Mouse (Mus musculus) gonadal fat pad, adult 2 months (tissue): ENCODE data around the gene Nup88. TPM values are rescaled to one million over a fixed set of nuclear protein-coding genes. Genes with fewer than 3 reads are reported as not detected.
"Not testable (repeated sequence)": the region's sequence is repeated elsewhere in the genome, so short reads cannot be mapped to it uniquely, and the experiment has no call there.

Experiments used
- DNase-seq: peaks from one replicate; pipeline ENCODE4 v3.0.0-alpha.2; 2012; ENCODE audit warnings: low read depth
- polyA plus RNA-seq: library from polyadenylated mRNA; depleted of rRNA; stranded (reverse); fragments of >200 nt; gene quantifications from 2 replicates; pipeline ENCODE4 v1.2.3, GENCODE M21; 2012

The Nup88 gene
- polyA plus RNA-seq, 1 experiment = 41.3 TPM

DNA sequence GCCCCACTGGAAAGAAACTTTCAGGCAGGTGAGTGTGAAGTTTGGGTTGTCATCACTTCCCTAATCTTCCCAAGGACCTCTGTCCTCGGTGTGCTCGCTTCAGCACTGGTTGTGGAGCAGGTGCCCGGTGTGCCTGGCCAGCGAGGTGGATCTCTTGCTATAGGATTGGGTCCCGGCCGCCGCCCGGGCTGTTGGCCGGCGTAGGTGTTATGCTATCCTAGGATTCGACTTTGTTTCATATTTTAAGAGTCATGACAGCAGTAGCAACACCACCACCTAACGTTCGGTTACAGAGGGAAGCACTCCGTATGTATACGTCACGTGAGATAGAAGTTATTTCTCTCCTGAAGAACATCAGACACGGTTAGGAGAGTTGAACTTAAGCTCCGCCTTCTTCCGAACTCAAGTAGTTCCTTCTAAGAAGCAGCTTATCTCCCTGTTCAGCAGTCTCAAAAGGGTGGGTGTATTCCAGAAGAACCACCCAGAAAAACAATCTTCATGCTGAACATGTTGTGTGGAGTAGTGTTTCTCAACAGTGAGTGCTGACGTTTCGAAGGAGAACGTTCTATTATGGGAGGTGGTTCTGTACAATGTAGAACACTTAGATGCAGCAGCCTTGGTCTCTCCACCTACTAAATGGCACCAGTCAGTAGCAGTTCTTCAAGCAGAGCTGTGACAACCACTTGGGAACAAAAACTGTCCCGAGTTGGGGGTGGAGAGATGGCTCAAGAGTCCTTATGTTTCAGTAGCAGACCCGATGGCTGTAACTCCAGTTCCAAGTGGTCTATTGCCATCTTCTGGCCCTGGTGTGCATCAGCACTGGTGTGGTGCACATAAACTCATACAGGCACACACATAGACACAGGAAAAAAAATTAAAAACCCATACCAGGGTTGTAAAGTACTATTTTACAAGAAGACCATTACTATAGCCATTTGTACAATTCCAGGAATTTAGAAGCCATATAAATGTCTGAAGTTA lies 1.1 kb upstream of the Nup88 start:
- no peak for DNase-seq

DNA sequence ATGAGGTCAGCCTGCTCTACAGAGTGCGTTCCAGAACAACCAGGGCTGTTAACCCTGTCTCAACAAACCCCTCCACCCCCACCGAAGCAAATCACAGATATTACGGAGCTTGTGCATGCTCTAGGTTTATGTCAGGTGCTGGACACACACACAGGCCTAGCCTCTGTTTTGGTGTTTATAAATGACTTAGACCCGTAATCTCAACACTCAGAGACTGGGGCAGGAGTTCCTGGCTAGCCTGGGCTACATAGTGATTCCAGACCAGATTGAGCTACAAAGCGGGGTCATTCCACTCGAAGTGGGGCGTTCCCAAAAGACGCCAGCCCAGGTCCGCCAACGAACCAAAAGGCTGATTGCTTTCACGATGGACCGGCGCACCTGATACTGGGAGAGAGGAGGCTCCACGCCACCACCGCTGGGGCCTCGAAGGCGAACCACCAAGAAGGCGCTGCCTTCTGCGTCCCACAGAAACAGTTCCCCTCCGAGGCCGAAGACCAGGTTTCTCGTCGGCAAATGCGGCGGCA lies 440 bp downstream of the Nup88 start:
- no peak for DNase-seq

DNA sequence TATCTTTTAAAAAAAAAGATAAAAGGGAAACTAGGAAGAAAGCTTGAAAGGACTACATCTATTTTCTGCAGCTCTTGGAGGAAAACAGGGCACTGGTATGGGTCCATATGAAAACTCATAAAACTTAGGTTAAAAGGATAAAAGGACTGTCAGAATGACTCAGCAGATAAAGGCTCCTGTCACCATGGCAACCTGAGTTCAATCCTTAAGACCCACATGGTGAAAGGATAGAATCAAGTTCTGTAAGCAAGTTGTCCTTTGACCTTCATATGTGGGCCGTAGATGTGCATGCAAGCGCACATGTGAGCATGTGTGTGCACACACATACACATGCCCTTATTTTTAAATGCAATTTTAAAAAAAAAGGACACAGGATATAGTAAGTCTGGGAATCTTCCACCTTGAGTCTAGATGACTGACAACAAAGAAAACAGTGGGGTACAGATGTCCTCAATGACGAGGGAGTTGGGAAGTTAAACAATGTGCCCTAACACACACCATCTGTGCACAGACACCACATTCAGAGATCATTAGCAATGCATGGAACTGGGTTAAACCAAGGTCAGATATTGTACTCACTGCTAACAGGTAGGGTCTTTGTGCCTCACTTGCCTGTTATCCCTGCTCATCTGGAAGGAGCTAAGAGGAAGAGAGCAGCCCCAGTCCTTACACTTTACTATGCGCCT lies 5.4 kb downstream of the Nup88 start:
- DNase-seq = no peak

DNA sequence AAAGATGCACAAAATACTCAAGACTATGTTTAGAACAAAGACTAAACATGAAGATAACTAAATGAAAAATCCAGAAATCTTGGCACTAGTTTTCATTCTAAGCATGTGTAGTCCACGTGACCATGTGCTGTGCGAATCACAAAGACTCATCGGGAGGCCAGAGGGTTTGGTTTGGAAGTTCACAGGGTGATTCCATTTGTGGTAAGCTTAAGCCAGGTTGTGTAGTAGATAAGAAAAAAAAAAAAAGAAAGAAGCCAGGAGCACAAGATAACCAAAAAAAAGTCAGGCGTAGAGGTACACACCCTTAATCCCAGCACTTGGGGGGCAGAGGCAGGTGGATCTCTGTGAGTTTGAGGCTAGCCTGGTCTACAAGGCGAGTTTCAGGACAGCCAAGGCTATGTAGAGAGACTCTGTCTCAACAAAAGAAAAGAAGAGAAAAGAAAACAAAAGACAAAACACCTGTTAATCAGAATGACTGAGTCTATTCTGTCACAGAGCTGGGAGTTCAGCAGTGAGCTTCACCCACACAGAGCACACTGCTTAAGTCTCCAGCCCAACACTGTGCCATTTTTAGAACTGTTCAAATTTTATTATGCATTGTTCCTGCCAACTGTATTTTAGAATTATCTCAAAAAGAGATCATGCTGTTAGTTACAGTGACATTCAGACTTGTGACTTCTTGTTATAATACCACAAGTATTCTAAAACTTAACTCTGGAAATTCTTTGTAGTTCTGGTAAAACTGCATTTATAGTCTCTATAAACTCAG lies 8.8 kb downstream of the Nup88 start:
- no peak for DNase-seq

DNA sequence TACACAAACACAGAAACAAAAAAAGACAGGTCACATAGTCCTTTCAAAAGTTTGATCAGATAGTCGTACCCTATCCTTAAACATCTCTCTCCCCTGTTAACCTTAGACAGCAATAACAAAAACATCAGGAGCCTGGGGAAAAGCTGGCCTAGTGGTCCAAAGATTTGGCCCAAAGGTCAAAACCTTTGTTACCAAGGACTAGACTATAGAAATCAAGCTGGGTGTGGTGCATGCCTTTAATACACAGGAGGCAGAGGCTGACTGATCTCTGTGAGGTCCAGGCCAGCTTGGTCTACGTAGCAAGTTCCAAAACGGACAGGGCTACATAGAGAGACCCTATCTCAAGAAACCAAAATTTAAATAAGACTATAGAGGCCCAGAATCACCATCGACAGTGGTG lies 15.1 kb downstream of the Nup88 start:
- DNase-seq = no peak

DNA sequence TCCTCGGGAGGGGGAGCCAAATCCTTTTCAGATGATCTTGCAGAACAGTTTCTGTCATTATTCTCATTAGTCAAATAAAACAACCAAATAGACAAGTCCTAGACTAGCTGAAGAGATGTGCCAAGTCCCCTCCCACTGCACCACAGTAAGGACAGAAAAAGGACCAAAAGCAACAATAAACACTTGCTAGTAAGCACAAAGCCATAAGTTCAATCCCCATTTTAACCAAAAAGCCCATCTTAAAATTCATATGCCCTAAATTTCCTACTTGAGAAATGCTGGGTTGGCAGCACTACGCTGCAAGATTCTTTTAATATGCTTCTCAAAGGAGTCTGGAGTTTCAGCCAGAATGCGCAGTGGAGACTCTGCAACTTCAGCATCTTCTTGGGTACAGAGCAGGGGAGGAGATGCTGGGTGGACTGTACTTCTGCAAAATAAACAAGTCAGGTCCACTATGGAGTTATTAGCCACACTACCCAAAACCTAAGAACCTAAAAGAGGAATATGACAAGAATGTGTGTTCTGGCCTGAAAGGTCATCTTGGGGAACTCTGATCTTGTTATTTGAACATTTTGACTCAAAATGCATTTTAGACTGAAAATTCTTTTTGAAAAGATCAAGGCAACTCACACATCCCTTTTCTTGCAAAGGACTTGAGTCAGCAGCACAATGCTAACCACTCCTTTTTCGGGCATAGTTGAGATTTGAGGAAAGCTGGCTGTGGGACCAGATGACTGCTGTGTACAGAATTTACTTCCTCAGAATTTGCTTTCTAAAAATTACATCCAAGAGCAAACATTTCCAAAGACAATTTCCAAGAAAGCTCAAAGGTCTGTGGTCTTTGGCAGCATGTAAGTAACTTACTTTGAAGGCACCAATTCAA lies 24.6 kb downstream of the Nup88 start:
- no peak for DNase-seq

DNA sequence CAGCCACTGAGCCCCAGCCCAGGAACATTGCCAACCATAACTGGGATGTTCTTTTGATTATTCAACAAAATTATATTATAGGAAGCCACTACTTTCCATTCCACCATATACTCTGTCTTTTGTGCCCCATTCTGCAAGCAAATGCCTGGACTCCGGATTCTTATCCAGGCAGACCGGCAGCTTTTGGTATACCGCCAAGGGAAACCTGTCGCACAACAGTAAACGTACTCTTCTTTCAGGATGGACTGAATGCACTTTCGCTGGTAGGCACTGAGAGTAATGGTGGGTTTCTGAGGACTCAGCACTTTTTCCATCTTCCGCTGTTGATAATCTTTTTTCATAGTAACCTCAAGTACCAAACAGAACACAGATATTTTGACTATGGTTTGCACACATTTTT lies 26.1 kb downstream of the Nup88 start:
- no peak for DNase-seq

DNA sequence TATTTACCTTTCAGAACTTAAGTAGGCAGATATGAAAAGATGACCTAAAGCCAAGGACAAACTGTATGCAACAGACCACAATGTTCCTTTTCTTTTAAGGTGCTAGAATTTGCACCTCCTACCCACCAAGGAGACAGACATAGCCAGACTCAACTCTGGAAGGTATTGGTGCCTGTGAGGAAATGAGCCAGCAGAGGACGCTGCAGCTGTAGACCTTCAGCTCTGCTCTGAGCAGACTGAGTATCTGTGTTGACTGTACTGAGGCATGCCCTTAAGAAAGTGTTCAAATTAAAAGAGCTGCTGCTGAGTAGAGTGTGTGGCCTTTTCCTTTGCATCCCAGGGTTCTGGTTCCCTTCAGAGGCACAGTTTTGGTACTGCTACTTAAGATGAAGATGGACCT lies 27.2 kb downstream of the Nup88 start:
- no peak for DNase-seq

DNA sequence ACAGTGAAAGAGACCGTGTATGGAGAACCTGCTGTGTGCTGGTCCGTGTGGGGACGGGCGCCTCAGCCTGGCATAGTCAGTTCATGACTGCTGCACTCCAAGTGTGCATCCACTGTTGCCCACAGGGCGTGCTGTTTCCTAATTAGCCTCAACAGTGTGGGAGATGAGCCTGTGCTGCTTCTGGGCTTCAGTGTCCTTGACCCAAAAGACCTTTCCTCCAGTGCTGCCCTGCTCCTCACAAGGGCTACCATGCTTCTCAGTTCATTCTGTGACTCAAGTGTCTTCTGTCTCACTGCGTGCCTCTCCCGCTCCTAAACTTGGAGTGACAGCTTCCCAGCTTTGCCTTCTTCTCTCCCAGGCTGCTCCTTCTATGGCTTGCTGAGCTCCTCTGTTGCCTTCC lies 34.5 kb downstream of the Nup88 start:
- DNase-seq = no peak

DNA sequence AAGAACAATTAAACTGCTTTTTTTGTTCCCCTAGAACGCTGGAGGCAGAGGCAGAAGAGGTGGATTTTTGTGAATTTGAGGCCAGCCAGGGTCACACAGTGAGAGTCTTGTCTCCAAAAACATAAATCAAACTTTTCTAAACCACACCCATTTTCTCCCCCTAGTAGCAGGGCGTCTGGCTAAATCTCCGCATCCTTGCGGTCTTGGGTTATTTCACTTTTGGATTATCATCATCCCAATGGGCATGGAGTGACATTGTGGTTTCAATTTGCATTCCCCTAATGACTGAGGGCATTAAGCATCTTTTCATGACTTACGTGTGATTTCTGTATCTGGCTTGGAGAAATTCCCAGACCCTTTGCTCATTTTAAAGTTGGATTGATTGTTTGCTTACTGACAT lies 38.3 kb downstream of the Nup88 start:
- DNase-seq = no peak

DNA sequence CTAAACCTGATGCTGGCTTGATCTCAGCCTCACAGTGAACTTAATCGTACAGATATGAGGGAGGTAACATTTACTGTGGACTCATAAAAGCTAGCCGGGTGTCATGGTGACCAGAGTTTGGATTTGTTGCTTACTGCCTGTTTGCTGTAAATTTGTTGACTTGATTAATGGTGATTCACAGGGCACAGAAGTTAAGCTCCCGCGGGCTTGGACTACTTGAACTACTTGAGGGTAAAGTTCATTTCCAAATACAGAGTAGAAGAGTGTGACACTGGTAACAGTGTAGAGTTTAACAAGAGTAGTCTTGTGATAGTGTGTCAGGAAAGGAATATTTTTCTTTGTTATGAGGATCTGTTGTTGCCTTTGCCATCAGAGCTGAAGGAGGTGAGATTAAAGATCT lies 50.2 kb downstream of the Nup88 start:
- no peak for DNase-seq

DNA sequence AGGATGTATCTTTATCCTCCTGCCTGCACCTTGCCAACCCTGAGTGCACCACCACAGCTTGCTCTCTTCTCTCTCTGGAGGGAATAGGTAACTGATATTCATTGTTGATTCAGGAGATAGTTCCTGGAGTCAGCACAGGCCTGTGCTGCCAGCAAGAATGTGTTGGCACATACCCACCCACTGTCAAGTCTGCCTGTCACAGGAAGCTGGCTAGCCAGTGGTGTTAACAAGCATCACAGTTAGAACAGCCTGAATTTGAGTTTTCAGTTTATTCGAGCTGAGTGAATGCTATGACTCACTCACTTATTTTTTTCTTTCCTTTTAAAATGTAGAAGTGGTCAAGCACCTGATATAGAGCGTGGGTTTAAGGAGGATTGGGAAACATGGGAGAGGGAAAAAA lies 51.9 kb downstream of the Nup88 start:
- DNase-seq = no peak

DNA sequence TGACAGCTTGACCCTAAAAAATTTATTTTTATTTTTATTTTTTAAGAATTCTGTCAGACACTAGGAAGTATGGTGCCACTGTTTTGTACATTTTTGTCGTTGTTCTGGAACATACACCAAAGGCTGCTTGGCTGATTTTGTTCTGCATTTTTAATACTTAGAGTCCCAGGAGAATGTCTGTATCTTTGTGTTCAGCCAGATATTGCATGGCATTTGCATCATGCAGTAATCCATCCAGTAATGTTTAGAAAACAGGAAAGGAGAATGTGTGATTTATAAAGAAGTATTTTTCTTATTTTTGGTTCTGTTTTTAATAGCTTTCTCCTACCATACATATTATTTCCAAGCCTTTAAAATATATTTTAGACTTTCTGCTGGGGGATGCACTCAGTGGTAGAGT lies 57.9 kb downstream of the Nup88 start:
- DNase-seq = no peak

DNA sequence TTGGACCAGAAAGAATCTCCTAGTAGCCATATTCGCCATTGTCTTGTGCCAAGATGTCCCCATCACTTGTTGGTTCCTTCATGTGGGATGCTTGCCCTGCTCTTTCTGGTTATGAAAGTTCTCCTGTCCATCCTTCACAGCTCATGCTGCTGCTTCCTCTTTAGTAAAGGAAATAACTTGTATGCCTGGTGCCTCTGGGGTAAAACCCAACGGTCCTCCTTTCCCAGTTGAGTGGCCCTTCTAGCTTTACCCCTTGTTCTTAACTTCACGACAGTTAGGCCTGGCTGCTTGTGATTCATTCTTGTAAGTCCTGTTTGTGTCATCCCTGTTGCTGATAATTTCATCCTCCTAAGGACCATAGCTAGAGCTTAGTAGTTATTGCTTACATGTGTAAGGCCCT lies 58.5 kb downstream of the Nup88 start:
- DNase-seq = no peak

DNA sequence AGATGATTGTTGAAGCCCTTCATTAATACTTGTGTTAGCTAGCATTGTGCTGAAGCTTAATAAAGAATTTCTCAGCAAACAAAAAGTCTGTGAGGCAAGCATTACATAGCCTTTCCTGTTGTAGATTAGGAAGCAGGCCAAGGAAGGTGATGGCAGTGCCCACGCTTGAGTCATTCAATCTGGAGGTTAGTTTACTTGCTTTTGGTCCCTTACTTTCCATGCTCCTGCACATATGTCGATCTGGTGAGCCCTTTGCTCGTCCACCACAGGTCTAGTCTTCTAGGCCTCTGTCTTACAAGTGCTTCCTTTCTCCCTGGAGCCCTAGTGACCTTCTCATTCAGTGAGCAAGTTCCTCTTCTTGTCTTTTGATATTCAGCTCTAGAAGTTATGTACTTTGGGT lies 63.1 kb downstream of the Nup88 start:
- no peak for DNase-seq

DNA sequence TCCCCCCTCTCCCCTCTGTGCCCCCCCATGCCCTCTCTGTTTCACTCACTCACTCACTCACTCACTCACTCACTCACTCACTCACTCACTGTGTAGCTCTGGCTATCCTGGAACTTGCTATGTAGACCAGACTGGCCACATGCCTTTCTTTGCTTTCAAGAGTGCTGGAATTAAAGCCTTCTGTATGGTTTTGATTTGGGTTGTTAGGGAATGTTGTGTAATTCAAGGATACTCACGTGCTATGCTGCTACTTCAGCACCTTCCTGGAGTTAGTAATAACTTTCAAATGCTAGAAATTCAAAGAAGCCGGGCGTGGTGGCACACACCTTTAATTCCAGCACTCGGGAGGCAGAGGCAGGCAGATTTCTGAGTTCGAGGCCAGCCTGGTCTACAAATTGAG lies 71.6 kb downstream of the Nup88 start:
- not testable (repeated sequence) for DNase-seq

DNA sequence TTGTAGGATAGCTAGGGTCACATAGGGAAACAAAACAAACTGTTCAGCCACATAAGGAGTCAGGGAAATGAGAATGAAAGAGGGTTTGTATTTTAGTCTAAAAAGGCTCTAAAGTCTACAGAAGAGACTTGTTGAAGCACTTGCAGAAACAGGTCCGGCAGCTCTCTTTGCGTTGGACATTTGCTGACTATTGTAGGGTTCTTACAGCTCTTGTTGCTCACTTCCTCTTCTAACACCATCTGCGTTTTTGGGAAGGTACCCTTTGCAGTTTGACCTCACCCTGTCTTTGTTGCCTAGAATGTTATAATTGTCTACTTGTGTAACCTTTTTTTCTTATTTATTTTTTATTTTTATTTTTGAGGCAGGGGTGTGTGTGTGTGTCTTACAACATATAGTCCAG lies 72.1 kb downstream of the Nup88 start:
- DNase-seq = no peak
